Mouse (Mus musculus) intestine, postnatal 0 days (tissue): ENCODE data around the gene Col6a6. TPM values are rescaled to one million over a fixed set of nuclear protein-coding genes. Genes with fewer than 3 reads are reported as not detected.

ENCODE experiments used
- ATAC-seq: fragments of 200-750 bp; cut with Nextera tagmentation; 2 replicates; pipeline ENCODE4 v1.8.0; 2017; ENCODE audit warnings: mild to moderate bottlenecking, moderate TSS enrichment, moderate library complexity
- H3K27ac ChIP-seq: fragments of 300-500 bp; sonication (generic); 2 replicates; pipeline ENCODE4 v1.5.1; 2014; ENCODE audit warnings: mild to moderate bottlenecking, low read depth, low read length, moderate library complexity
- H3K27me3 ChIP-seq: fragments of 300-500 bp; sonication (generic); replicated peaks from 2 replicates; pipeline ENCODE4 v1.6.1; 2014; ENCODE audit warnings: low read length, mixed read lengths; ENCODE audit not compliant: control insufficient read depth, insufficient read depth
- H3K36me3 ChIP-seq: fragments of 300-500 bp; sonication (generic); 2 replicates; pipeline ENCODE4 v1.6.1; 2014; ENCODE audit warnings: mild to moderate bottlenecking, moderate library complexity; ENCODE audit not compliant: control insufficient read depth, insufficient read depth
- H3K4me1 ChIP-seq: fragments of 300-500 bp; sonication (generic); replicated peaks from 2 replicates; pipeline ENCODE4 v1.6.1; 2014; ENCODE audit warnings: antibody characterized with exemption, low read length, mixed read lengths; ENCODE audit not compliant: control insufficient read depth, insufficient read depth
- H3K4me2 ChIP-seq: fragments of 300-500 bp; sonication (generic); replicated peaks from 2 replicates; pipeline ENCODE4 v1.6.1; 2014; ENCODE audit warnings: low read depth, mild to moderate bottlenecking, moderate library complexity
- H3K4me3 ChIP-seq: fragments of 300-500 bp; sonication (generic); 2 replicates; pipeline ENCODE4 v1.5.1; 2014; ENCODE audit warnings: low read depth, low read length
- H3K9ac ChIP-seq: fragments of 300-500 bp; sonication (generic); 2 replicates; pipeline ENCODE4 v1.6.1; 2014; ENCODE audit warnings: mild to moderate bottlenecking, low read depth, low read length
- H3K9me3 ChIP-seq: fragments of 300-500 bp; sonication (generic); 2 replicates; pipeline ENCODE4 v1.6.1; 2016; ENCODE audit warnings: mixed run types; ENCODE audit not compliant: control insufficient read depth
- CTCF ChIP-seq: sonication (generic); IDR thresholded peaks from 2 replicates; pipeline ENCODE4 v1.5.1; 2016; ENCODE audit warnings: low read depth, mild to moderate bottlenecking, control low read depth, antibody characterized with exemption, moderate library complexity
- WGBS: fragments of 180-500 bp; shearing (Covaris S2); extraction: QIAGEN DNeasy Blood & Tissue Kit; methylation state at CpG from one replicate; pipeline ENCODE4 v1.1.7; 2014; 5-methylcytosine and 5-hydroxymethylcytosine counted together
- polyA plus RNA-seq: library from polyadenylated mRNA; unstranded; fragments of >200 nt; fragmentation: Nextera tagmentation; extraction: Ambion mirVana; gene quantifications from 2 replicates; pipeline ENCODE4 v1.2.1, GENCODE M21; 2015

Gene Col6a6
- polyA plus RNA-seq, 1 experiment from 2014 or later, result 0.14 TPM

DNA sequence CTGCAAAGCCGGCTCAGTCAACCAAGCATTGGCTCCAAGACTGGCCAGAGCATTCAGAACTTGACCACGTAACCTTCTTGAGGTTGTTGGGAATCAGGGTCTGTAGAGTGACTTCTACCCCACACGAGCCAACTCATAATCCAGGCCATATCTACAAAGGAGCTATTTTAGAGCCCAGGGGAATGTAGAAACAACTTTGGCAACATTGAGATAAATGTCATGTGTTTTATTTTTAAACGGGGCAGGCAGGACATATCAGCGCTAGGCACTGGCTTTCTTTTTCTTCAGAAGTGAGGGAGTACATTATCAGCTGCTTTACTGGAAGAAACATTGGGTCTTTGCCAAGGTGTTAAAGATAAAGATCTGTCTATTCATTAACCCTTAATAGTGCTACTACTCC, 36.1 kb downstream of the Col6a6 start:
- WGBS, result 39% methylated on average over 5 of the region's 5 CpGs
- H3K36me3 ChIP-seq, result no peaks in the 10 kb centered on the region
- H3K9ac ChIP-seq, result no peak overlapping the region
- TF ChIP-seq CTCF, result no peak
- no peak overlapping the region for H3K4me2 ChIP-seq
- 0 out of 2 replicates have a peak, but pooled peaks cover 3% of the 10 kb centered on the region for H3K27me3 ChIP-seq
- H3K4me3 ChIP-seq, result no peak overlapping the region
- ATAC-seq, result no peak
- no peaks in the 10 kb centered on the region for H3K4me1 ChIP-seq
- H3K9me3 ChIP-seq, result no peaks in the 10 kb centered on the region
- H3K27ac ChIP-seq, result no peak overlapping the region

- Histone ChIP-seq H3K27ac (peak overlapping the region; percentile 21; the same call in 1 of the 2 replicates), H3K9me3 (no peaks in the 10 kb centered on the region), H3K27me3 (no peaks in the 10 kb centered on the region), H3K4me3 (no peak overlapping the region), H3K4me2 (no peak overlapping the region), H3K9ac (no peak overlapping the region), H3K36me3 (no peaks in the 10 kb centered on the region), H3K4me1 (no peaks in the 10 kb centered on the region)
- ATAC-seq, result no peak
- no peak for TF ChIP-seq CTCF
- WGBS, result 22% methylated on average over 3 of the region's 3 CpGs
Observed at GRCm38 (mm10) chr9:105788203-105788602, 39.8 kb downstream of the Col6a6 start.

DNA sequence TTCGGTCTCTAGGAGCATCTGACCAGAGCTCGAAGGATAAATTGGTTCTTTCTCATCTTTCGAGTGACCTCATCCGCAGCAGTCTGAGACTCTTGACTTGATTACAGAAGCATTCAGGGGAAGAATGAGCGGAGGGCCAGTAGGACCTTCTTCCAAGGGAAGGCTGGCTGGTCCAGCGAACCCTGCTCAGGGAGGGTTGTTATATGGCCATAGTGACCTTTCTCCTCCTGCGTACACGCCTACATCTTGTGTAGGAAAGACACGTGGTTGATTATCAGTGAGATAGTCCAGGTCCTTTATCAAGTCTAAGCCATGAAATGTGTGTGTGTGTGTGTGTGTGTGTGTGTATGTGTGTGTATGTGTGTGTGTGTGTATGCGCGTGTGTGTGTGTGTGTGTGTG, 40.2 kb downstream of the Col6a6 start:
- no peaks in the 10 kb centered on the region for H3K9me3 ChIP-seq
- H3K27me3 ChIP-seq, result no peaks in the 10 kb centered on the region
- no peak overlapping the region for H3K27ac ChIP-seq
- H3K4me1 ChIP-seq, result no peaks in the 10 kb centered on the region
- no peak for ATAC-seq
- H3K36me3 ChIP-seq, result no peaks in the 10 kb centered on the region
- no peak overlapping the region for H3K4me3 ChIP-seq
- 38% methylated on average over 11 of the region's 11 CpGs for WGBS
- no peak for TF ChIP-seq CTCF
- no peak overlapping the region for H3K9ac ChIP-seq
- H3K4me2 ChIP-seq, result no peak overlapping the region

DNA sequence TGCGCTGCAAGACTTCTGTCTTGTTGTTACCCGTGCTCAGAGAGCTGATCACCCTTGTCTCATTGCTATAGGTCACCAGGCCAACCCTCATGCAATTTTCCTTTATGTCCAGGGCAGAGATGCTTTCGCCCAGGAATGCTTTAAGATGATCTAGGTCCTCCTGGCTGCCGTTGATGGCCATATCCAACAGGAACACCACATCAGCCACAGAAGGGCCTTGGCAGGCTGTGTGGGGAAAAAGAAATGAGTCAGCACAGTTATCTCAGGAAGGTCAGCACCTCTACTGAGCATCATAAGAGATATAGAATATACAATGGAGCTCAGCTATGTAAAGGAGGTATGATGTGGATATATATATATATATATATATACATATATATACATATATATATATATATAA, 43.9 kb downstream of the Col6a6 start:
- TF ChIP-seq CTCF, result no peak
- Histone ChIP-seq H3K4me1 (no peaks in the 10 kb centered on the region), H3K36me3 (no peaks in the 10 kb centered on the region), H3K4me2 (no peak overlapping the region), H3K9ac (no peak overlapping the region), H3K9me3 (no peaks in the 10 kb centered on the region), H3K27ac (no peak overlapping the region), H3K27me3 (no peaks in the 10 kb centered on the region), H3K4me3 (no peak overlapping the region)
- 88% methylated on average over 4 of the region's 4 CpGs for WGBS
- no peak for ATAC-seq

DNA sequence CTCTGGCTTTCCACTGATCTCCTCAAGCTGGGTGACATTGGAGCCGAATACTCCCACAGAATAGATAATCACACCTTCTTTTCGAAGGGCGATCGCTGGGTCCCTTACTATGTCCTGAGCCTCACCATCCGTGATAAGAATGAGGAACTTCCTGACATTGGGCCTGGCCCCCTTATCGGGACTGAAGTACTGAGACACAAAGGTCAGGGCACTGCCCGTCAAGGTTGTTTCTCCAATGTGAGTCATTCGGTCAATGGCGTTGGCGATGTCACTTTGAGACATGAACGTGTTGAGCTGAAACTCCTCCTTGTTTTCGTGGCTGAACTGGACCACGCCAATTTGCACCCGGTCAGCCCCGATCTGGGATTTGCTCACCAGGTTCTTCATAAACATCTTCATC, 47.3 kb downstream of the Col6a6 start:
- ATAC-seq, result no peak
- TF ChIP-seq CTCF, result no peak
- no peaks in the 10 kb centered on the region for H3K36me3 ChIP-seq
- 91% methylated on average over 15 of the region's 15 CpGs for WGBS
- no peak overlapping the region for H3K27ac ChIP-seq
- no peak overlapping the region for H3K4me3 ChIP-seq
- no peaks in the 10 kb centered on the region for H3K4me1 ChIP-seq
- no peak overlapping the region for H3K4me2 ChIP-seq
- H3K27me3 ChIP-seq, result no peaks in the 10 kb centered on the region
- no peaks in the 10 kb centered on the region for H3K9me3 ChIP-seq
- H3K9ac ChIP-seq, result no peak overlapping the region

GRCm38 (mm10) chr9:105778741-105779140, 49.2 kb downstream of the Col6a6 start:
- 86% methylated on average over 6 of the region's 6 CpGs for WGBS
- no peak for ATAC-seq

GRCm38 (mm10) chr9:105774878-105775277, 53.1 kb downstream of the Col6a6 start:
- no peaks in the 10 kb centered on the region for H3K9me3 ChIP-seq
- H3K36me3 ChIP-seq, result no peaks in the 10 kb centered on the region
- no peak overlapping the region for H3K4me2 ChIP-seq
- H3K27ac ChIP-seq, result no peak overlapping the region
- H3K9ac ChIP-seq, result no peak overlapping the region
- no peak for TF ChIP-seq CTCF
- H3K4me1 ChIP-seq, result no peaks in the 10 kb centered on the region
- H3K27me3 ChIP-seq, result no peaks in the 10 kb centered on the region
- WGBS, result 70% methylated on average over 7 of the region's 7 CpGs
- no peak for ATAC-seq
- no peak overlapping the region for H3K4me3 ChIP-seq

More at GRCm38 (mm10) chr9:105778741-105779140, 49.2 kb downstream of the Col6a6 start:
- Histone ChIP-seq H3K36me3 (no peaks in the 10 kb centered on the region), H3K9ac (no peak overlapping the region), H3K9me3 (no peaks in the 10 kb centered on the region), H3K4me1 (no peaks in the 10 kb centered on the region), H3K4me2 (no peak overlapping the region), H3K4me3 (no peak overlapping the region), H3K27me3 (no peaks in the 10 kb centered on the region), H3K27ac (no peak overlapping the region)
- no peak for TF ChIP-seq CTCF
